Mouse (Mus musculus) MEL (cell line): Measurements from ENCODE around the gene Proca1. TPM values are rescaled to one million over a fixed set of nuclear protein-coding genes. Genes with fewer than 3 reads are reported as not detected.
A peak's percentile ranks its signal among the peaks of the same experiment; 100 is the strongest.

ENCODE experiments used
- DNase-seq: peaks from one replicate; pipeline ENCODE4 v3.0.0; 2011; ENCODE audit warnings: low read depth, low spot score
- H3K27ac ChIP-seq: 2 replicates; pipeline ENCODE4 v1.5.1; 2012; ENCODE audit warnings: low read depth, mild to moderate bottlenecking, control low read depth, low read length, moderate library complexity; ENCODE audit not compliant: control insufficient read depth
- H3K27me3 ChIP-seq, 2 experiments: fragments of 150-350 bp in 1 of 2; sonication (generic) in 1 of 2; 2 replicates each; pipeline ENCODE4 v1.6.1; 2012; ENCODE audit warnings: low read length in 2 of 2, mild to moderate bottlenecking in 2 of 2, improper control_type of control experiment in 1 of 2, moderate library complexity in 1 of 2; ENCODE audit not compliant: insufficient read depth in 2 of 2, control insufficient read depth in 1 of 2
- H3K36me3 ChIP-seq, 2 experiments: 2 replicates each; pipeline ENCODE4 v1.6.1; 2012 to 2014; ENCODE audit warnings: low read length in 2 of 2, improper control_type of control experiment in 1 of 2, inconsistent platforms in 1 of 2, mild to moderate bottlenecking in 1 of 2; ENCODE audit not compliant: insufficient read depth in 2 of 2, control insufficient read depth in 1 of 2
- H3K4me1 ChIP-seq, 2 experiments: fragments of 150-350 bp in 1 of 2; sonication (generic) in 1 of 2; 2 replicates each; pipeline ENCODE4 v1.6.1; 2012; ENCODE audit warnings: low read length in 2 of 2, improper control_type of control experiment in 1 of 2, mild to moderate bottlenecking in 1 of 2; ENCODE audit not compliant: insufficient read depth in 2 of 2, control insufficient read depth in 1 of 2
- H3K4me3 ChIP-seq, 2 experiments: fragments of 150-350 bp in 1 of 2; sonication (generic) in 1 of 2; 2 replicates each; pipeline ENCODE4 v1.5.1; 2012; ENCODE audit warnings: low read depth in 2 of 2, low read length in 2 of 2, mild to moderate bottlenecking in 2 of 2, moderate library complexity in 2 of 2, control low read depth in 1 of 2, improper control_type of control experiment in 1 of 2; ENCODE audit not compliant: control insufficient read depth in 1 of 2, insufficient read depth in 1 of 2
- H3K79me2 ChIP-seq: 2 replicates; pipeline ENCODE4 v1.6.1; 2012; ENCODE audit warnings: mild to moderate bottlenecking, low read length, moderate library complexity; ENCODE audit not compliant: control insufficient read depth, poor library complexity, insufficient read depth
- H3K9ac ChIP-seq: 2 replicates; pipeline ENCODE4 v1.6.1; 2012; ENCODE audit warnings: low read depth, mild to moderate bottlenecking, control low read depth, low read length, moderate library complexity; ENCODE audit not compliant: control insufficient read depth, poor library complexity, severe bottlenecking
- H3K9me3 ChIP-seq: fragments of 150-350 bp; sonication (generic); replicated peaks from 2 replicates; pipeline ENCODE4 v1.6.1; 2012; ENCODE audit warnings: mild to moderate bottlenecking, low read length, improper control_type of control experiment, moderate library complexity; ENCODE audit not compliant: insufficient read depth
- BHLHE40 ChIP-seq: IDR thresholded peaks from 2 replicates; pipeline ENCODE4 v1.6.1; 2012; ENCODE audit warnings: low read depth, mild to moderate bottlenecking, inconsistent platforms, low read length, improper control_type of control experiment, borderline replicate concordance
- CHD1 ChIP-seq: IDR thresholded peaks from 2 replicates; pipeline ENCODE4 v1.6.1; 2012; ENCODE audit warnings: low read depth, mild to moderate bottlenecking, inconsistent platforms, low read length, improper control_type of control experiment
- CHD2 ChIP-seq: IDR thresholded peaks from 2 replicates; pipeline ENCODE4 v1.6.1; 2011; ENCODE audit warnings: low read length, improper control_type of control experiment
- CTCF ChIP-seq, 3 experiments: IDR thresholded peaks in 2 of 3; conservative IDR thresholded peaks in 1 of 3; 2 replicates each; pipeline ENCODE4 v1.5.1; 2011 to 2012; ENCODE audit warnings: low read length in 3 of 3, low read depth in 2 of 3, mild to moderate bottlenecking in 2 of 3, improper control_type of control experiment in 1 of 3, inconsistent platforms in 1 of 3, mixed read lengths in 1 of 3, moderate library complexity in 1 of 3; ENCODE audit not compliant: control insufficient read depth in 1 of 3, insufficient read depth in 1 of 3, poor library complexity in 1 of 3, severe bottlenecking in 1 of 3
- E2F4 ChIP-seq: IDR thresholded peaks from 2 replicates; pipeline ENCODE4 v1.6.1; 2011; ENCODE audit warnings: low read depth, low read length, improper control_type of control experiment, borderline replicate concordance
- ELF1 ChIP-seq: IDR thresholded peaks from 2 replicates; pipeline ENCODE4 v1.6.1; 2014; ENCODE audit warnings: low read depth, mild to moderate bottlenecking, inconsistent platforms, low read length, improper control_type of control experiment, moderate library complexity
- EP300 ChIP-seq, 2 experiments: IDR thresholded peaks; 2 replicates each; pipeline ENCODE4 v1.6.1; 2011; ENCODE audit warnings: improper control_type of control experiment in 2 of 2, low read length in 2 of 2, low read depth in 1 of 2, mild to moderate bottlenecking in 1 of 2
- ETS1 ChIP-seq: IDR thresholded peaks from 2 replicates; pipeline ENCODE4 v1.6.1; 2012; ENCODE audit warnings: low read depth, mild to moderate bottlenecking, inconsistent platforms, low read length, improper control_type of control experiment, moderate library complexity
- GABPA ChIP-seq: IDR thresholded peaks from 2 replicates; pipeline ENCODE4 v1.6.1; 2012; ENCODE audit warnings: low read depth, mild to moderate bottlenecking, inconsistent platforms, low read length, improper control_type of control experiment, moderate library complexity
- GATA1 ChIP-seq: IDR thresholded peaks from 2 replicates; pipeline ENCODE4 v1.6.1; 2011; ENCODE audit warnings: low read depth, low read length, improper control_type of control experiment
- HCFC1 ChIP-seq: IDR thresholded peaks from 2 replicates; pipeline ENCODE4 v1.6.1; 2012; ENCODE audit warnings: low read depth, mild to moderate bottlenecking, inconsistent platforms, low read length, improper control_type of control experiment, moderate library complexity
- JUND ChIP-seq: IDR thresholded peaks from 2 replicates; pipeline ENCODE4 v1.6.1; 2011; ENCODE audit warnings: low read depth, mild to moderate bottlenecking, improper control_type of control experiment, low read length
- MAFK ChIP-seq: IDR thresholded peaks from 2 replicates; pipeline ENCODE4 v1.6.1; 2011; ENCODE audit warnings: low read depth, mild to moderate bottlenecking, low read length, improper control_type of control experiment, borderline replicate concordance
- MAX ChIP-seq: IDR thresholded peaks from 2 replicates; pipeline ENCODE4 v1.6.1; 2011; ENCODE audit warnings: low read length, improper control_type of control experiment
- MAZ ChIP-seq: IDR thresholded peaks from 2 replicates; pipeline ENCODE4 v1.6.1; 2012; ENCODE audit warnings: low read depth, mild to moderate bottlenecking, inconsistent platforms, low read length, improper control_type of control experiment
- MEF2A ChIP-seq: IDR thresholded peaks from 2 replicates; pipeline ENCODE4 v1.6.1; 2014; ENCODE audit warnings: low read depth, mild to moderate bottlenecking, inconsistent platforms, low read length, improper control_type of control experiment; ENCODE audit not compliant: poor library complexity, insufficient replicate concordance, severe bottlenecking; ENCODE audit errors: extremely low read depth
- MXI1 ChIP-seq: IDR thresholded peaks from 2 replicates; pipeline ENCODE4 v1.6.1; 2011; ENCODE audit warnings: mild to moderate bottlenecking, low read depth, low read length, improper control_type of control experiment
- MYB ChIP-seq: IDR thresholded peaks from 2 replicates; pipeline ENCODE4 v1.6.1; 2011; ENCODE audit warnings: mild to moderate bottlenecking, low read depth, low read length, improper control_type of control experiment
- MYC ChIP-seq: IDR thresholded peaks from 2 replicates; pipeline ENCODE4 v1.6.1; 2011; ENCODE audit warnings: low read depth, mild to moderate bottlenecking, low read length, improper control_type of control experiment, moderate library complexity
- NELFE ChIP-seq: IDR thresholded peaks from 2 replicates; pipeline ENCODE4 v1.6.1; 2011; ENCODE audit warnings: low read depth, low read length, improper control_type of control experiment
- NRF1 ChIP-seq: IDR thresholded peaks from 2 replicates; pipeline ENCODE4 v1.6.1; 2014; ENCODE audit warnings: low read depth, mild to moderate bottlenecking, inconsistent platforms, low read length, improper control_type of control experiment, moderate library complexity; ENCODE audit not compliant: poor library complexity, insufficient read depth, severe bottlenecking
- POLR2A ChIP-seq, 2 experiments: IDR thresholded peaks; 2 replicates each; pipeline ENCODE4 v1.6.1; 2011 to 2012; ENCODE audit warnings: low read length in 2 of 2, mild to moderate bottlenecking in 2 of 2, control low read depth in 1 of 2, improper control_type of control experiment in 1 of 2, low read depth in 1 of 2, moderate library complexity in 1 of 2; ENCODE audit not compliant: control insufficient read depth in 1 of 2, insufficient read depth in 1 of 2, poor library complexity in 1 of 2
- POLR2AphosphoS2 ChIP-seq: IDR thresholded peaks from 2 replicates; pipeline ENCODE4 v1.6.1; 2011; ENCODE audit warnings: low read length, improper control_type of control experiment
- POLR2AphosphoS5 ChIP-seq: IDR thresholded peaks from 2 replicates; pipeline ENCODE4 v1.6.1; 2012; ENCODE audit warnings: low read depth, borderline replicate concordance, mild to moderate bottlenecking, inconsistent platforms, low read length, moderate library complexity, mixed read lengths
- RCOR1 ChIP-seq: IDR thresholded peaks from 2 replicates; pipeline ENCODE4 v1.6.1; 2012; ENCODE audit warnings: low read depth, mild to moderate bottlenecking, inconsistent platforms, low read length, improper control_type of control experiment
- SIN3A ChIP-seq: IDR thresholded peaks from 2 replicates; pipeline ENCODE4 v1.6.1; 2012; ENCODE audit warnings: low read length, improper control_type of control experiment, inconsistent platforms
- SMC3 ChIP-seq: IDR thresholded peaks from 2 replicates; pipeline ENCODE4 v1.6.1; 2011; ENCODE audit warnings: low read depth, low read length, improper control_type of control experiment
- TAL1 ChIP-seq: IDR thresholded peaks from 2 replicates; pipeline ENCODE4 v1.6.1; 2012; ENCODE audit warnings: mild to moderate bottlenecking, inconsistent platforms, low read length, moderate library complexity, mixed read lengths
- TBP ChIP-seq: IDR thresholded peaks from 2 replicates; pipeline ENCODE4 v1.8.0; 2011; ENCODE audit warnings: low read depth, low read length, improper control_type of control experiment
- TCF12 ChIP-seq: IDR thresholded peaks from 2 replicates; pipeline ENCODE4 v1.6.1; 2014; ENCODE audit warnings: low read depth, mild to moderate bottlenecking, inconsistent platforms, low read length, improper control_type of control experiment, moderate library complexity
- UBTF ChIP-seq: IDR thresholded peaks from 2 replicates; pipeline ENCODE4 v1.6.1; 2012; ENCODE audit warnings: low read depth, mild to moderate bottlenecking, inconsistent platforms, low read length, improper control_type of control experiment, moderate library complexity, borderline replicate concordance; ENCODE audit not compliant: insufficient read depth
- USF1 ChIP-seq: IDR thresholded peaks from 2 replicates; pipeline ENCODE4 v1.6.1; 2014; ENCODE audit warnings: low read depth, mild to moderate bottlenecking, inconsistent platforms, low read length, improper control_type of control experiment, moderate library complexity
- USF2 ChIP-seq, 2 experiments: IDR thresholded peaks; 2 replicates each; pipeline ENCODE4 v1.6.1; 2011 to 2012; ENCODE audit warnings: improper control_type of control experiment in 2 of 2, low read length in 2 of 2, borderline replicate concordance in 1 of 2, inconsistent platforms in 1 of 2, low read depth in 1 of 2, mild to moderate bottlenecking in 1 of 2; ENCODE audit not compliant: insufficient read depth in 1 of 2
- ZNF384 ChIP-seq: IDR thresholded peaks from 2 replicates; pipeline ENCODE4 v1.6.1; 2012; ENCODE audit warnings: low read depth, mild to moderate bottlenecking, inconsistent platforms, low read length, improper control_type of control experiment
- polyA plus RNA-seq, 2 experiments: library from polyadenylated mRNA; stranded (reverse) in 1 of 2; unstranded in 1 of 2; fragments of >175 nt in 1 of 2; fragments of >200 nt in 1 of 2; gene quantifications; 2 replicates each; pipeline versions ENCODE4 v1.2.1 to v1.2.4; 2012; ENCODE audit warnings: low replicate concordance in 2 of 2, low read depth in 1 of 2; ENCODE audit not compliant: insufficient read length in 2 of 2, insufficient read depth in 1 of 2, missing spikeins in 1 of 2
- total RNA-seq: library from RNA; depleted of rRNA; stranded (reverse); fragments of 300-350 nt; gene quantifications from 2 replicates; pipeline ENCODE4 v1.2.3, GENCODE M21; 2012

The Proca1 gene
- total and polyA plus RNA-seq, 3 experiments, result 0.15 to 0.54 TPM; not detected in 1

DNA sequence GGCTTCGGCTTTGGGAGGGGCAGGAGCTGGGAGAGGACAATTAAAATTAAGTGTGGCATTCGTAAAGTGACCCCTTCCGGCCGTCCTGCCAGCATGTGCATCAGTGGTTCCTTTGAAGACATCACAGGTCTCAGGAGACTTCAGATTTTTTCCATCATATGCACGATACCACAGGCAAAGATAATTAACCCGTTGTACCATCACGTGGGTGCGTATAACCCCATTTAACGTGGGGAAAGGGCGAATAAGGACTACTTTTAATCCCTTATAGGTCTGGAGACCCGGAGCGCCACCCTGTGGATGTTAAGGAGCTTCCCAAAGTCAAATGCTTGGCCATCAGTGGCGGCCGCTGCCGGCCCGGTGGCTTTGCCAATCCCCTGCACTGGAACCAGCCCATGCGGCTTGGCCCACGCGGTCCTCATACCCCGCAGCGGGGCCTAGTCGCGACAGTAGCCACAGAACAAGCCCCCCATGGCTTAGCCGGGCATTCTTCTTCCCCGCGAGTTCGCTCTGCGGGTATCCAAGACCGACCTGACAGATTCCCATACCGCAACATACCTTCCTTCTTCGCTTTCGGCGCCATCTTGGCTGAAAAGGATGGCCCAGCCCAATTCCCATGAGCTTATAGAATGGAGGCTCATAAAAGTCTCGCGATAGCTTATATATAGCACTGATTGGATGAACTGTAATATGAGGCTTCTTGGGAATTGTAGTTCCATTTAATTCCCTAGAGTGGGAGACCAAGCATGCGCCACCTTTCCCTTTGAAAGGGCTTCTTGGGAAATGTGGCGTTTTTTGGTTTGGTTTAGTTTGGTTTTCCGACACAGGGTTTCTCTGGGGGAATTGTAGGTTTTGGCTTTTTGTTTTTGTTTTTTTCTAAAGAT is 10.0 kb upstream of the Proca1 start, which contains the start of gene Rpl23a:
Gene Rpl23a, minus strand, starts transcription at position 624 of the 884 bp plus-strand sequence.
- Histone ChIP-seq H3K4me3 (peak within 1 kb of the TSS; percentile 62 to 72), H3K4me1 (peaks cover 4 to 19% of the 10 kb centered on the region in 2 experiments; a peak in 3 of 4 replicates), H3K79me2 (peaks cover 31% of the 10 kb centered on the region), H3K27ac (peak within 1 kb of the TSS; percentile 89), H3K27me3 (no peaks in the 10 kb centered on the region), H3K9me3 (no peaks in the 10 kb centered on the region), H3K9ac (peak within 1 kb of the TSS; percentile 91), H3K36me3 (peaks cover 12 to 34% of the 10 kb centered on the region in 2 experiments)
- DNase-seq, result peak; percentile 98
- 0 out of 2 replicates have a peak, but pooled peaks have one; percentile 12 for TF ChIP-seq SMC3
- peak; percentile 82; the same call in 1 of the 2 replicates for TF ChIP-seq TCF12
- TF ChIP-seq GABPA, result no peak
- peak; percentile 99 for TF ChIP-seq NELFE
- TF ChIP-seq CHD1, result peak; percentile 63; the same call in 1 of the 2 replicates
- TF ChIP-seq USF2 (IDR thresholded peaks at IDR 0.05; ENCODE audit: borderline replicate concordance in 1 of 2, insufficient read depth in 1 of 2, low read depth in 1 of 2, low read length in 2 of 2), result no peak
- TF ChIP-seq E2F4, result no peak
- TF ChIP-seq MXI1, result peak; percentile 69; the same call in 1 of the 2 replicates
- no peak for TF ChIP-seq MEF2A
- peak; percentile 99 for TF ChIP-seq TBP
- peak; percentile 50 for TF ChIP-seq MAX
- no peak for TF ChIP-seq BHLHE40
- TF ChIP-seq MYC, result peak; percentile 95
- peak; percentile 91; the same call in 1 of the 2 replicates for TF ChIP-seq POLR2AphosphoS5
- no peak for TF ChIP-seq RCOR1
- TF ChIP-seq POLR2AphosphoS2, result peak; percentile 98
- peak; percentile 12; the same call in 1 of the 2 replicates for TF ChIP-seq ZNF384
- peak; percentile 89 to 99; a peak in 3 of 4 replicates for TF ChIP-seq POLR2A (IDR thresholded peaks at IDR 0.05; ENCODE audit: control insufficient read depth in 1 of 2, insufficient read depth in 1 of 2, low read depth in 1 of 2, low read length in 2 of 2, poor library complexity in 1 of 2)
- TF ChIP-seq MAFK, result no peak
- no peak for TF ChIP-seq EP300 (IDR thresholded peaks at IDR 0.05; ENCODE audit: low read depth in 1 of 2, low read length in 2 of 2)
- TF ChIP-seq ELF1, result no peak
- TF ChIP-seq SIN3A, result peak; percentile 88
- TF ChIP-seq GATA1, result no peak; the same call in 1 of the 2 replicates
- TF ChIP-seq MAZ, result no peak
- no peak; the same call in 1 of the 2 replicates for TF ChIP-seq ETS1
- no peak for TF ChIP-seq TAL1
- no peak for TF ChIP-seq UBTF
- no peak for TF ChIP-seq JUND
- peak; percentile 73 for TF ChIP-seq NRF1
- TF ChIP-seq CTCF (IDR thresholded peaks at IDR 0.05 in 2 of 3, conservative IDR thresholded peaks at IDR 0.05 in 1 of 3; ENCODE audit: control insufficient read depth in 1 of 3, insufficient read depth in 1 of 3, low read depth in 2 of 3, low read length in 3 of 3, poor library complexity in 1 of 3, severe bottlenecking in 1 of 3), result peak in 2 of 3 experiments; percentile 33 to 42; a peak in 3 of 6 replicates
- peak; percentile 74 for TF ChIP-seq USF1
- no peak for TF ChIP-seq MYB
- TF ChIP-seq CHD2, result peak; percentile 99
- peak; percentile 99 for TF ChIP-seq HCFC1
